Mouse (Mus musculus) C2C12 (cell line): ENCODE data around the gene Rcor2.

Experiments used
- CTCF ChIP-seq: IDR thresholded peaks from one replicate; pipeline ENCODE4 v1.5.1; 2011; ENCODE audit not compliant: control insufficient read depth, insufficient read depth, insufficient read length
- MAX ChIP-seq: IDR thresholded peaks from one replicate; pipeline ENCODE4 v1.6.1; 2011; ENCODE audit warnings: mild to moderate bottlenecking, control low read depth
- MYOD1 ChIP-seq: IDR thresholded peaks from one replicate; pipeline ENCODE4 v1.6.1; 2011; ENCODE audit warnings: low read depth; ENCODE audit not compliant: control insufficient read depth, insufficient read length
- MYOG ChIP-seq: IDR thresholded peaks from one replicate; pipeline ENCODE4 v1.6.1; 2011; ENCODE audit not compliant: control insufficient read depth, insufficient read length; ENCODE audit errors: extremely low read depth
- USF1 ChIP-seq: IDR thresholded peaks from one replicate; pipeline ENCODE4 v1.6.1; 2011; ENCODE audit warnings: low read depth, mild to moderate bottlenecking, control low read depth, moderate library complexity

DNA sequence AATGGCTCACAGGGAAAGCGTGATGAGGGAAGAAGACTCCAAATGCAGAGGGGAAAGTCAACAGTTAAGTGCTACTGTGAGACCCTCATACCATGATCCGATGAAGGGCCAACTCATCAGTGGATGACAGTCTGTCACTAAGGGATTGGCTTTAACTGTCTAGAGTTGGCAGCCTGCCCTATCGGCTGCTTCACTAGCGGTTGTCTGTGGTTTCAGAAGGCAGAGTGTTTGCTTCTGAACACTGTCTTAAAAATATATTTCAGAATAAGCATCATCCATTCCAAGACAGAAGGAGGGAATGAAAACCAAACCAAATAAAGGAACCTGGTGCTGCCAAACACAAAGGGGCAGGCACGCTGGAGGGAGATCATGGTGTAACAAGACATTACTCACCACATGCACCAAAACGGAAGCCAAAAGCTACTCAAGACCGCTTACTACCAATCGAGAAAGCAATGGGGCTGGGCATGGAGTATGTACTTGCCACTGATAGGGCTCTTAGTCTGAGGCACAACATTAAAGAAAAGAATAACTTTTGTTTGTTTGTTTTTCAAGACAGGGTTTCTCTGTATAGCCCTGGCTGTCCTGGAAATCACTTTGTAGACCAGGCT lies 48.0 kb downstream of the Rcor2 start:
- TF ChIP-seq CTCF (no peak), USF1 (no peak), MYOG (no peak), MAX (no peak), MYOD1 (no peak)
